Mouse (Mus musculus): ENCODE data around the gene Myrip.
"Not testable (repeated sequence)": the region's sequence is repeated elsewhere in the genome, so short reads cannot be mapped to it uniquely, and the experiment has no call there.

Gene Myrip

GRCm38 (mm10) chr9:120377726-120378125 lies 76.4 kb downstream of the Myrip start:
- DNase-seq (ENCODE audit: low read depth, low spot score): peak; percentile 61

- no peak for DNase-seq (ENCODE audit: low read depth, low spot score)
Measured at GRCm38 (mm10) chr9:120395188-120395587, 93.9 kb downstream of the Myrip start.

GRCm38 (mm10) chr9:120396579-120397185 lies 95.4 kb downstream of the Myrip start:
- DNase-seq (ENCODE audit: low read depth, low spot score): no peak

GRCm38 (mm10) chr9:120398289-120398688 lies 97.0 kb downstream of the Myrip start:
- DNase-seq (ENCODE audit: low read depth, low spot score): no peak

GRCm38 (mm10) chr9:120399537-120399936 lies 98.2 kb downstream of the Myrip start:
- DNase-seq (ENCODE audit: low read depth, low spot score): not testable (repeated sequence)

- DNase-seq (ENCODE audit: low read depth, low spot score): no peak
Measured at GRCm38 (mm10) chr9:120402368-120402767, 101.1 kb downstream of the Myrip start.

- DNase-seq (ENCODE audit: low read depth, low spot score): no peak
Measured at GRCm38 (mm10) chr9:120403661-120404060, 102.3 kb downstream of the Myrip start.

- peak; percentile 49 for DNase-seq (ENCODE audit: low read depth, low spot score)
Measured at GRCm38 (mm10) chr9:120409663-120410181, 108.4 kb downstream of the Myrip start.

- DNase-seq (ENCODE audit: low read depth, low spot score): peak; percentile 65
Measured at GRCm38 (mm10) chr9:120410421-120410820, 109.1 kb downstream of the Myrip start.

GRCm38 (mm10) chr9:120415504-120415903 lies 114.2 kb downstream of the Myrip start:
- peak; percentile 81 for DNase-seq (ENCODE audit: low read depth, low spot score)

GRCm38 (mm10) chr9:120416151-120416550 lies 114.8 kb downstream of the Myrip start:
- no peak for DNase-seq (ENCODE audit: low read depth, low spot score)

- no peak for DNase-seq (ENCODE audit: low read depth, low spot score)
Measured at GRCm38 (mm10) chr9:120416729-120417128, 115.4 kb downstream of the Myrip start.

GRCm38 (mm10) chr9:120418582-120418981 lies 117.3 kb downstream of the Myrip start:
- no peak for DNase-seq (ENCODE audit: low read depth, low spot score)

GRCm38 (mm10) chr9:120424567-120424966 lies 123.3 kb downstream of the Myrip start:
- DNase-seq (ENCODE audit: low read depth, low spot score): no peak

- peak; percentile 61 for DNase-seq (ENCODE audit: low read depth, low spot score)
Measured at GRCm38 (mm10) chr9:120425768-120426167, 124.5 kb downstream of the Myrip start.

GRCm38 (mm10) chr9:120428181-120428580 lies 126.9 kb downstream of the Myrip start:
- DNase-seq (ENCODE audit: low read depth, low spot score): no peak

GRCm38 (mm10) chr9:120433747-120434146 lies 132.4 kb downstream of the Myrip start:
- peak; percentile 66 for DNase-seq (ENCODE audit: low read depth, low spot score)

GRCm38 (mm10) chr9:120435841-120436240 lies 134.5 kb downstream of the Myrip start:
- DNase-seq (ENCODE audit: low read depth, low spot score): no peak

GRCm38 (mm10) chr9:120436854-120437253 lies 135.5 kb downstream of the Myrip start:
- no peak for DNase-seq (ENCODE audit: low read depth, low spot score)

GRCm38 (mm10) chr9:120437266-120437876 lies 136.1 kb downstream of the Myrip start:
- no peak for DNase-seq (ENCODE audit: low read depth, low spot score)

GRCm38 (mm10) chr9:120438350-120438749 lies 137.0 kb downstream of the Myrip start:
- no peak for DNase-seq (ENCODE audit: low read depth, low spot score)

GRCm38 (mm10) chr9:120438781-120439180 lies 137.5 kb downstream of the Myrip start:
- DNase-seq (ENCODE audit: low read depth, low spot score): no peak

GRCm38 (mm10) chr9:120444642-120445041 lies 143.3 kb downstream of the Myrip start:
- no peak for DNase-seq (ENCODE audit: low read depth, low spot score)
